Mouse (Mus musculus): Measurements from ENCODE around the gene Kbtbd4. TPM values are rescaled to one million over a fixed set of nuclear protein-coding genes. Genes with fewer than 3 reads are reported as not detected.

Kbtbd4 gene
- total RNA-seq, 2 experiments from 2014 or later: 19.3 to 22.6 TPM

GRCm38 (mm10) chr2:90950149-90950548 is 45.6 kb downstream of the Kbtbd4 start:
- intact Hi-C loops (cut with DNase I): no loop called here
- DNase-seq: no peak

- DNase-seq: no peak
- intact Hi-C loops (cut with DNase I): no loop called here
Measured at GRCm38 (mm10) chr2:90950582-90951194, 46.1 kb downstream of the Kbtbd4 start.

- intact Hi-C loops (cut with DNase I): no loop called here
- no peak for DNase-seq
Measured at GRCm38 (mm10) chr2:90953461-90953860, 48.9 kb downstream of the Kbtbd4 start.

- intact Hi-C loops (cut with DNase I): no loop called here
Measured at GRCm38 (mm10) chr2:90956053-90956452, 51.5 kb downstream of the Kbtbd4 start.

GRCm38 (mm10) chr2:90958856-90959255 is 54.3 kb downstream of the Kbtbd4 start:
- DNase-seq: no peak
- intact Hi-C loops (cut with DNase I): no loop called here

More at GRCm38 (mm10) chr2:90956053-90956452, 51.5 kb downstream of the Kbtbd4 start:
- DNase-seq: no peak

GRCm38 (mm10) chr2:90960012-90960411 is 55.5 kb downstream of the Kbtbd4 start:
- no peak for DNase-seq
- intact Hi-C loops (cut with DNase I): no loop called here

Other genes with a start within 250 kb of the Kbtbd4 start
- 10 to 100 TPM; 10.3 to 19.3 TPM for gene Nup160, start 227.5 kb upstream of the Kbtbd4 start, total RNA-seq (2021)
- gene Fnbp4, start 159.4 kb upstream of the Kbtbd4 start, total RNA-seq (2021): 10 to 100 TPM; 24.5 to 30.2 TPM
- gene Agbl2, start 122.0 kb upstream of the Kbtbd4 start, total RNA-seq (2021): 1 to 10 TPM; 1.2 to 1.3 TPM
- 100 to 1,000 TPM; 184 to 190 TPM for gene Mtch2, start 57.6 kb upstream of the Kbtbd4 start, total RNA-seq (2021)
- 1 to 10 TPM; 4.3 to 6.3 TPM for gene C1qtnf4, start 18.9 kb upstream of the Kbtbd4 start, total RNA-seq (2021)
- gene Ndufs3, start 87 bp downstream of the Kbtbd4 start, total RNA-seq (2021): 100 to 1,000 TPM; 752 to 790 TPM
- gene Celf1, start 35.6 kb downstream of the Kbtbd4 start, total RNA-seq (2021): 10 to 100 TPM; 87.1 to 89.0 TPM
- 10 to 100 TPM; 11.6 to 12.4 TPM for gene Rapsn, start 130.9 kb downstream of the Kbtbd4 start, total RNA-seq (2021)
- 100 to 1,000 TPM; 209 to 211 TPM for gene Psmc3, start 149.3 kb downstream of the Kbtbd4 start, total RNA-seq (2021)
- 10 to 100 TPM; 24.7 to 25.5 TPM for gene Slc39a13, start 165.7 kb downstream of the Kbtbd4 start, total RNA-seq (2021)
- gene Spi1, start 177.7 kb downstream of the Kbtbd4 start, total RNA-seq (2021): 1 to 10 TPM; 4.1 TPM
- 1,000 to 10,000 TPM; 1,701 to 1,920 TPM for gene Mybpc3, start 213.4 kb downstream of the Kbtbd4 start, total RNA-seq (2021)